Mouse (Mus musculus) cerebellum, postnatal 36 days (tissue): ENCODE data around the gene Utp18.
"Not testable (repeated sequence)": the region's sequence is repeated elsewhere in the genome, so short reads cannot be mapped to it uniquely, and the experiment has no call there.

Source experiments
- DNase-seq, 2 experiments: peaks; one replicate each; pipeline ENCODE4 v3.0.0; 2021 to 2022; ENCODE audit warnings: mixed read lengths in 2 of 2

The Utp18 gene

DNA sequence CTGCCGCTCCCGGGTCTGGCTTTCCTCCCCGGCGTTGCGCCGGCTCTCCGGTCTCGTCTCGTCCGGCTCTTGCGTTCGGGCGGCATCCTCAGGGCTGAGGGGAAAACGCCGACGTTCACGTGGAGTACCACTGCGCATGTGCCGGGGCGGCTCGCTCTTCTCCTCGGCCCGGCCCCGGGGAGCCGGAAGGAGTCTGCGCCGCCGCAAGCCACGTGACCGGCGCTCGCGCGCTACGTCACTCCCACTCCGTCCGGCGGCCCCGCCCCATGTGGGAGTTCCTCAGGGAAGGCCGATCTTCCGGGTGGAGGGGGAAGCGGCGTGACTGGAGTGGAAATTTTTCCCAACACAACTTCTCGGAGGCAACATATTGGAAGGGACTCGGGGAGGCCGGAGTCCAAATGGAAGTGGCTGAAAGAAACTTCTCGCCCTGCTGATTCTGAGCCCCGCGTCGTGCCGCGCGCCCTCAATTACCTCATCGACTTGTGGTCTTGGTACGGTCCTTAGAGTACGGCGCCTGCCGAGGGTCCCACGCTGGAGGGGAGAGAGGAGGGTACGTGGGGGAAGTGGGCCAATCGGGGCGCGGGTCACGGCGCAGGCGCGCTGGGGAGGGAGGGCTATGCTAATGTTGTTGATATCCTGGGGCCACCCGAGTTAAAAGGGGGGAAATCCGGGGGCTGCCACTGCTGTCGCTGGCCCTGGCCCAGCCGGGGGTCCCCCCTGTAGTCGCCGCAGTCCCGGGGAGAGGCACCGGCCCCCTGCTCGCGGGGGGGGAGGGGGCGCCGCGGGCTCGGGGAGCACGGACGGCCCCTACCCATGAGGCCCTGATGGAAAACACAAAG is at the start of gene Utp18, which contains the start of gene Mbtd1:
Gene Utp18, minus strand, starts transcription at position 195 of the 839 bp plus-strand sequence.
Gene Mbtd1, plus strand, starts transcription at position 281 of the 839 bp plus-strand sequence.
- peak; percentile 97 to 100 for DNase-seq

DNA sequence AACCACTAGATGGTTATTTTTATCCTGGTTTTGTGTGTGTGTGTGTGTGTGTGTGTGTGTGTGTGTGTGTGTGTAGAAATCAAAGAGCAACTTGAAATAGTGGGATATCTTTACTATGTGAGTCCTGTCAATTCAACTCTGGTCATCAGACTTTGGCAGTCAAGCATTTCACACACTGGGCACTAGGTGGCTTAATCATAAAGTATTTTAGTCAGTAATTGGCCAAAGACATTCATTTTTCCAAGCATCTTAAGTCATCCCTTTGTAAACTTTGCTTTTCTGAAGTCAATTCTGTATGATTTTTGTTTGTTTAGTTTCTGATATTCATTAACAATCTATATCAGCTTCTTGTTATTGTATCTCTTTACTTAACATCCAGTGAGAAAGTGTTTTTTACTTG is 43.5 kb upstream of the Utp18 start:
- DNase-seq = no peak

GRCm38 (mm10) chr11:93915019-93915418 is 29.5 kb upstream of the Utp18 start:
- DNase-seq = not testable (repeated sequence)

- no peak for DNase-seq
Measured at GRCm38 (mm10) chr11:93911603-93912002, 26.0 kb upstream of the Utp18 start.

DNA sequence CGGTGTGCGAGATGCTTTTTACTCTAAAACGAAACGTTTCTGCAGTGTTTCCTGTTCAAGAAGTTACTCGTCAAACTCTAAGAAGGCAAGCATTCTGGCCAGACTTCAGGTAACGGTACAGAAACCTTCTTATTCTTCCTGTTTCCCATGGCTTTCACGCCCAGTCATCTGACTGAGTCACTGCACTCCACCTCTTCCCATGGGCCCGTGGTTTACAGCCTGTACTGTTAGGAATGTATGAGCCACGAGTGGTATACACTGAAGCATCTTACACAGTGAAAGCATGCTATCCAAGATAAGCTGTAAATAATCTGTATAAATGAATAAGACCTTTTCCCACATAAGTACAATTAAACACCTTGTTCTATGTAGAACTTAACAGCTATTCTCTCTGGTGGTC is 23.3 kb upstream of the Utp18 start:
- no peak for DNase-seq

DNA sequence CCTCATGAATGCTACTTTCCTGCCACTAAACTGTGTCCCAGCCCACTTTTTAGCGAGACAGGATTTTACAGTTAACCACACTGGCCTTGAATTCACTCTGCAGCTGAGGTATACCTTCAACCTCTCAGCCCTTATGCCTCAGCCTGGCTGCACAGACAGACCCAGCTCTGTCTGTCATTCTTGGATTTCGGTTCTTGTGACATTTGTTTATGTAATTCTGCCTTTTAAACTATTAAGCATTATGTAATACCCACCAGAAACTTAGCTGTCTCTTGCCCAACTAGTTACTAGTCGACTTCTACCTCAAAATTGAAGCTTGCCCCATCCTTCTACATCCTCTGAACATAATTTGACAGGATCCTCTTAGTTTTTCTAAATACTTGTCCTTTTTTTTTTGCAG is 22.3 kb upstream of the Utp18 start:
- no peak for DNase-seq

DNA sequence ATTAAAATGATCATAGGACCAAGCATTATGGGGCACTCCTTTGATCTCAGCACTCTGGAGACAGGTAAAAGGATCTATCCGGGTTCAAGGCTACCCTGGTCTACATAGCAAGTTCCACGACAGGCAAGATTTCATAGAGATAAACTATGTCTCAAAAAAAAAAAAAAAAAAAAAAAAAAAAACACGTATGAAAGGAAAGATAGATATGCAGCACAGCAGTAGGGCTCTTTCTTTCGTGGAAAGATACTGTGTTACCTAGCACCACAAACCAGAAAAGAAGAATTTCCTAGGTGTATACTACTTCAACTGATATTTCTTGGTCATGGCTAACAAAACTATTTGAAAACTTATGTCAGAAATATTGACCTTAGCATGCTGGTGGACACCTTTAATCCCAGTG is 21.3 kb upstream of the Utp18 start:
- no peak for DNase-seq

- DNase-seq = no peak
Measured at GRCm38 (mm10) chr11:93897732-93898131, 12.2 kb upstream of the Utp18 start.

GRCm38 (mm10) chr11:93887080-93887447 is 1.5 kb upstream of the Utp18 start:
- DNase-seq = no peak

DNA sequence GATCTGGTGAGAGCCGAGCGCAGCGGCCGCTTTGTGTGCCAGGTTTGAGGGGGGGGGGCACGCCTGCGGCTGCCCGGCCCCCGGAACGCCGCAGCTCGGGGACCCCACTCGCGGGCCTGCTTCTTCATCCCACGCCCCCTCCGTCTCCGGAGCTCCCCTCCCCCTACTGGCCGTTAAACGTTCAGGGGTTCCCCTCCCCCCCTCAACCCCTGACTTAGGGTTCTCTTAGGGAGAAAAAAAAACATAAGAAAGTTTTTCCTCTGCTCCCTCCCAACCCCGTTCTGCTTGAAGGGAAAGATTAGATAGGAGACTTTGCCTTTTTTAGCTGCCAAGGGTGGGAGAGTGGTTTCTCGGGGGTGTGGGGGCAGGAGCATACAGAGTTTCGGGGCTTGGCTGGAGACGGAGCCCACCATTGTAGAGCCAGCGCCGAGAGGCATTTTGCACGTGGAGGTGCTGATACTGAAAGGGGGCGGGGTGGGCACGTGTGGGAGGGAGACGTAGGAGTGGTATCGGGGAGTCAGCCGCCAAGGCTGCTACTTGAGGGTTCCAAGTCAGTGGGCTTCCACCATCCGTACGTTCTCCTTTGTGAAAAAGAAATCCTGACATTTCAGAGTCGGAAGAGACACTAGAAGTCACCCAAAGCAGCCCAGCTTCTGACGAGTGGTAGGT is 979 bp upstream of the Utp18 start:
- peak in 1 of 2 experiments; percentile 22 for DNase-seq

DNA sequence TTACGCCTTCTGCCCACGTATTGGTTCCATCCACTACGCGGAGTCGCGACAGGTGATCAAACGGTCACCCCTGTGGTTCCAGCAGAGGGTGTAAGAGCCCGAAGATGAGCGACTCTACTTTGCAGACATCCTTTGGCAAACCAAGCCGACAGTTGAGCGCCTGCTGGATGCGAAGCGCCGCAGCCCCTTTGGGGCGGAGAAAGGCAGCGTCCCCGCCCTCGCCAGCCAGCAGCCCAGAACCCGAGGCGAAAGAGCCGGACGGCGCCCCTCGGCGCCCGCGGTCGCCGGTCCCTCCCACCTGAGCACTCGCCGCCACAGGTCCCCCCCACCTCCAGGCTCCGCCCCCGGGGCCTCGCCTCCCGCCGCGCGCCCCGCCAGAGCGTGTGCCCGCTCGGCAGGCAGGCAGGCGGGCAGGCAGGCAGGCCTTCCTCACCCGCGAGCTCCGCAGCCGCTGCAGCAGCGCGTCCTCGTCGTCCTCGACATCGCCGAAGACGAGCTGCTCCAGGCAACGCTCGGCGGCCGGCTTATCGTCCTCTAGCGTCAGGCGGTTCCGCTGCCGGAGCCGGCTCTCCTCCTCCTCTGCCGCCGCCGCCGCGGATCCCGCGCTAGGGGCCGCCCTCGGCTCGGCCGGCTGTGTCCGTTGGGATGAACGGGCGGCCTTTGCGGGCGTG is 530 bp downstream of the Utp18 start:
- peak; percentile 54 to 69 for DNase-seq

- no peak for DNase-seq
Measured at GRCm38 (mm10) chr11:93884068-93884467, 1.5 kb downstream of the Utp18 start.

DNA sequence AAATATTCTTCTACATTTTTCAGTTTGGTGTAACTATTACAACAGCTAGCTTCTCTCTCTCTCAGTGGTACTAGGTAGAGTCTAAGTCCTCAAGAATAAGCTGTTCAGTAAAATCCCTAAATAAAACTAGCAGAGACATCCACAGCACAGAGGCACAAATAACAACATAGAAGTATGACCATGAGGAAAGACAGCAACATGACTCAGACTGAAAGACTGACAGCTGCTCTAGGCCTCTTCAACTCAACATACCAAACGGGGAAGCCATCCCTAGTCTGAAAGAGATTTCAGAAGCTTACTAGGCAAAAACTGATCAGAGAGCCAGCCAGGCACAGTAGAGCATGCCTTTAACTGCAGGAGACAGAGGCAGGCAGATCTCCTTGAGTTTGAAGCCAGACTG is 22.9 kb downstream of the Utp18 start:
- DNase-seq = no peak

- DNase-seq = no peak
Measured at GRCm38 (mm10) chr11:93862045-93862623, 23.4 kb downstream of the Utp18 start.

DNA sequence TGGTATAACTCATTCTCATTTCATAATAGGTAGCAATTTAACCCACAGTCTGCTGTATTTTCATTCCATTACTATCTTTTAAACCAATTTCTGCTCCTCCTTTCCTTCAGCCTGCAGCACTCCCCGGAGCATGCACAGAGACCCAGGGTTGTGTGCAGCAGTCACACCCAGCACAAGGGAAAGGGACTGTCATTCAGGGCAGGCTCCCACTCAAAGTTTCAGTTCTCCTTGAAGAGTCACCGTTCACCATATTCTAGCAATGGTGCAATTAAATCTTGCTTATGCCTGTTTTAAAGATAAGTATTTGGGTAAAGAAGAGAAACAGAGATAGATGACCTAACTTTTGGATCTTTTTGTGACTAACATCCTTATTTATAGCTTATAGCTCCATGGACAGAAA is 24.4 kb downstream of the Utp18 start:
- DNase-seq = no peak

DNA sequence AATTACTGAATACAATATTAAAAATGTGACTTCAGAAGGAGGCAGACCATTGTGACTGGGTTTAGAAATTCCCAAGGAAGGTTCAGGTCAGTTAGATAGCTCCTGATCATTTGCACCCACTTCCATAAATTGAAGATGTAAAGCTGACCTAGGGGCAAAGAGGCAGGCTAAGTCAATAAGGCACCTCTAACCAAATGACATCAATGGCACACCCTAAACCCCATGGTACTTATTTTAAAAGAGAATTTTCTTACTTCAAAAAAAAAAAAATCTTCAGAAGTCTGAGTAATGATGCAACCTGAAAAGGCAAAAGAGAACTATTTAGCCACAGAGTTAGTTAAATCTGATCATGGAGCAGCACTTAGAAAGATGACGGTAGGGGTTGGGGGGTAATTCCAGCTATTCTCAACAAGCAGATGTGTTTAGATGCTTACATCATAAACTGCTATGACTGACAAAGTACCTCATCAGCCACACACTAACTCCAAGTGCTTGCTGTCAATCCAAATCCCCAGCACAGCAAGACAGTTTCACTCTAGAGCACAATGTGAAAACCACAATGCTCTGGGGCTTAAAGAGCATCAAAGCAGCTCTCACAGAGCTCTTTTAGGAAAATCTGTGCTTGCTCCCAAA is 24.9 kb downstream of the Utp18 start:
- DNase-seq = no peak

- DNase-seq = peak; percentile 87 to 92
Measured at GRCm38 (mm10) chr11:93856284-93856955, 29.1 kb downstream of the Utp18 start.

GRCm38 (mm10) chr11:93852546-93852945 is 33.0 kb downstream of the Utp18 start:
- no peak for DNase-seq

GRCm38 (mm10) chr11:93847342-93847741 is 38.2 kb downstream of the Utp18 start:
- no peak for DNase-seq

GRCm38 (mm10) chr11:93835800-93836199 is 49.8 kb downstream of the Utp18 start:
- DNase-seq = no peak

GRCm38 (mm10) chr11:93829971-93830370 is 55.6 kb downstream of the Utp18 start:
- DNase-seq = no peak

- DNase-seq = no peak
Measured at GRCm38 (mm10) chr11:93829327-93829679, 56.3 kb downstream of the Utp18 start.
